Mouse (Mus musculus) erythroblast, embryonic 14.5 days (primary cell): Measurements from ENCODE around the gene Tns1.

ENCODE experiments used
- GATA1 ChIP-seq: IDR thresholded peaks from 2 replicates; pipeline ENCODE4 v1.6.1; 2012; ENCODE audit warnings: low read length, inconsistent platforms, mixed read lengths
- TAL1 ChIP-seq: IDR thresholded peaks from 3 replicates; pipeline ENCODE4 v1.6.1; 2012; ENCODE audit warnings: low read length, inconsistent platforms, mixed read lengths

- TF ChIP-seq TAL1, result no peak
- TF ChIP-seq GATA1, result no peak
Measured at GRCm38 (mm10) chr1:74057501-74057900, 66.7 kb downstream of the Tns1 start.
